Mouse (Mus musculus) kidney, postnatal 0 days (tissue): ENCODE results near the gene Nek9. TPM values are rescaled to one million over a fixed set of nuclear protein-coding genes. Genes with fewer than 3 reads are reported as not detected.

Experiments used
- ATAC-seq: fragments of 200-750 bp; cut with Nextera tagmentation; replicated peaks from 2 replicates; pipeline ENCODE4 v1.8.0; 2017; ENCODE audit warnings: low read depth, moderate number of reproducible peaks, moderate TSS enrichment, moderate library complexity; ENCODE audit not compliant: low FRiP score
- DNase-seq: peaks from one replicate; pipeline ENCODE4 v3.0.0-alpha.2; 2016; ENCODE audit warnings: low spot score
- H3K27ac ChIP-seq: fragments of 300-500 bp; sonication (generic); 2 replicates; pipeline ENCODE4 v1.5.1; 2014; ENCODE audit warnings: mild to moderate bottlenecking
- H3K27me3 ChIP-seq: fragments of 300-500 bp; sonication (generic); 2 replicates; pipeline ENCODE4 v1.6.1; 2014; ENCODE audit warnings: low read length, mixed read lengths; ENCODE audit not compliant: insufficient read depth
- H3K36me3 ChIP-seq: fragments of 300-500 bp; sonication (generic); 2 replicates; pipeline ENCODE4 v1.6.1; 2014; ENCODE audit warnings: low read length, mixed read lengths; ENCODE audit not compliant: insufficient read depth
- H3K4me1 ChIP-seq: fragments of 300-500 bp; sonication (generic); replicated peaks from 2 replicates; pipeline ENCODE4 v1.6.1; 2014; ENCODE audit warnings: antibody characterized with exemption, low read length, mixed read lengths; ENCODE audit not compliant: insufficient read depth
- H3K4me2 ChIP-seq: fragments of 300-500 bp; sonication (generic); 2 replicates; pipeline ENCODE4 v1.6.1; 2014; ENCODE audit warnings: mild to moderate bottlenecking, low read length, moderate library complexity, mixed read lengths
- H3K4me3 ChIP-seq: fragments of 300-500 bp; sonication (generic); replicated peaks from 2 replicates; pipeline ENCODE4 v1.5.1; 2014; ENCODE audit warnings: low read depth, low read length
- H3K9ac ChIP-seq: fragments of 300-500 bp; sonication (generic); 2 replicates; pipeline ENCODE4 v1.6.1; 2014; ENCODE audit warnings: low read depth, low read length
- H3K9me3 ChIP-seq: fragments of 300-500 bp; sonication (generic); replicated peaks from 2 replicates; pipeline ENCODE4 v1.6.1; 2016; ENCODE audit warnings: low read length, inconsistent platforms, mixed read lengths
- CTCF ChIP-seq: IDR thresholded peaks from 2 replicates; pipeline ENCODE4 v1.5.1; 2016; ENCODE audit warnings: antibody characterized with exemption, low read depth, mild to moderate bottlenecking, moderate library complexity
- WGBS: fragments of 180-500 bp; shearing (Covaris S2); extraction: QIAGEN DNeasy Blood & Tissue Kit; methylation state at CpG from one replicate; pipeline ENCODE4 v1.1.7; 2014; 5-methylcytosine and 5-hydroxymethylcytosine counted together
- polyA plus RNA-seq: library from polyadenylated mRNA; unstranded; fragments of >200 nt; fragmentation: Nextera tagmentation; extraction: Ambion mirVana; gene quantifications from 2 replicates; pipeline ENCODE4 v1.2.1, GENCODE M21; 2015

Gene Nek9
- polyA plus RNA-seq, 1 experiment from 2014 or later, result 16.4 TPM

GRCm38 (mm10) chr12:85380308-85380707, 41.1 kb upstream of the Nek9 start:
- TF ChIP-seq CTCF, result no peak
- Histone ChIP-seq H3K9me3 (no peaks in the 10 kb centered on the region), H3K9ac (no peak overlapping the region), H3K27ac (no peak overlapping the region), H3K27me3 (no peaks in the 10 kb centered on the region), H3K4me2 (no peak overlapping the region), H3K4me1 (no peaks in the 10 kb centered on the region), H3K4me3 (no peak overlapping the region), H3K36me3 (no peaks in the 10 kb centered on the region)
- WGBS, result 48% methylated on average over 1 of the region's 1 CpGs
- DNase-seq (no peak), ATAC-seq (no peak)

DNA sequence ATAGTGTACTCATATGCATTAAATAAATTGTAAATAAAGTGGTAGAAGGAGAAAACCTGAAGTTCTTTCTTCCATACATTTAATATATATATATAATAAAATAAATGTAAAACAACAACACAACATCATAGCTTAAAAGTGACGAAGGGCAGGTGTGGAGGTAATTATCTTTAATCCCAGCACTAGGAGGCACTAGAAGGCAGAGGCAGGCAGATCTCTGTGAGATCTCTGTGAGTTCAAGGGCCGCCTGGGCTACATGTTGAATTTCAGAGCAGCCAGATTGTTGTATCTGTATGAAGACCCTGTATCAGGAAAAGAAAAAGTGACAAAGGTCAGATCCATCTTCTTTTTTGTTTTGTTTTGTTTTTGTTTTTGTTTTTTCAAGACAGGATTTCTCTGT, 39.1 kb upstream of the Nek9 start:
- H3K27me3 ChIP-seq, result no peaks in the 10 kb centered on the region
- no peak for TF ChIP-seq CTCF
- H3K9ac ChIP-seq, result no peak overlapping the region
- no peaks in the 10 kb centered on the region for H3K9me3 ChIP-seq
- ATAC-seq, result no peak
- H3K27ac ChIP-seq, result no peak overlapping the region
- no peak overlapping the region for H3K4me2 ChIP-seq
- H3K4me1 ChIP-seq, result no peaks in the 10 kb centered on the region
- 90% methylated on average over 2 of the region's 2 CpGs for WGBS
- H3K4me3 ChIP-seq, result no peak overlapping the region
- H3K36me3 ChIP-seq, result no peaks in the 10 kb centered on the region
- no peak for DNase-seq

- H3K36me3 ChIP-seq, result no peaks in the 10 kb centered on the region
- H3K27me3 ChIP-seq, result no peaks in the 10 kb centered on the region
- WGBS, result under 1% methylated on average over 36 of the region's 37 CpGs
- peak within 1 kb of the TSS; percentile 85 for H3K4me3 ChIP-seq
- DNase-seq (peak; percentile 99), ATAC-seq (peak; percentile 93)
- H3K27ac ChIP-seq, result peak within 1 kb of the TSS; percentile 92
- H3K4me1 ChIP-seq, result peaks cover 10% of the 10 kb centered on the region
- TF ChIP-seq CTCF, result no peak; the same call in 1 of the 2 replicates
- no peaks in the 10 kb centered on the region for H3K9me3 ChIP-seq
- H3K9ac ChIP-seq, result peak within 1 kb of the TSS; percentile 94
- H3K4me2 ChIP-seq, result peak within 1 kb of the TSS; percentile 63
Measured at GRCm38 (mm10) chr12:85374561-85375272, 35.6 kb upstream of the Nek9 start, which contains the start of gene Tmed10. Tmed10 (minus strand) TSS chr12:85374847.

DNA sequence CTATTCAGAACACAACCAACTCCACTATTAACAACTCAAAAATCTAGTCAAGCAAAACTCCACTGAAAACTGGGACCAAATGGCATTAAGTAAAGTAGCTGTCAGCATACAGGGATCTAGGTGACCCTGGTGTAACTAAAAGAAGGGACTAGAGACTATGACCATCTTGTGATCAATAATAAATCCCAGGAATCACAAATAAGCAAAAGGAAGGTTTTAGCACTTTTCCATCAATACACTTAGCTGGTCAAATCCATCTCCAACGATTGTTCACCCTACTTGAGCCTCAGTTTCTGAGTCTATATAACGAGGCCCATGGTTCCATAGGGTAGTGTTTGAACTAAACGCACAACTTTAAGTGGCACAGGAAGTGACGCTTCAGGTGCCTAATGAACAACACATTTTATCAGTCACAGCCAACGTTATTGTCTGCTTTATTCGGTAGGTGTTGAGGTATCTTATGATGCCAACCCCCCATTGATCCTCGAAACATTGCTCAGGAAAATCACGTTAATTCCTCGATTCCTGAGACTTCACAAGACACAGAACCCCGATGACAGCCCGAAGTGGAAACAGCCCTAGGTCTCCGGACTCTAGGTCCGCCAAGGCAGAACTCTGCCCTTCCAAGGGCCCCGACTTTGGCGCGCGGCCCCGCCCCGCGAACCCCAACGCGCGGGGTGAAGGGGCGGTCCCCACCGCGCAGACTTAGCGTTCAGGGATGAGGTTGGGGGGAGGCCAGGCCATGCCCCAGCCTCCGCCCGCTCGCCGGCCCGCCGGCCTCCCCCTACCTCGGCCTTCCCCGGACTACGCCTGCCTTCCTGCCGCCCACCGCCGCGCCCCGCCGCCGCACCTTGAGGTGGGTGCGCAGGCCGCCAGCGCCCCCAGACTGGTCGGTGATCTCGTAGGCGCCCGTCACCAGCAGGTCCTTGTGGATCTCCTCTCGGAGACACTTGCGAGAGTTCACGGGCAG, 34.7 kb upstream of the Nek9 start:
- DNase-seq (peak; percentile 69), ATAC-seq (peak; percentile 62)
- Histone ChIP-seq H3K27ac (peak overlapping the region; percentile 92), H3K4me1 (peaks cover 10% of the 10 kb centered on the region), H3K4me3 (peak overlapping the region; percentile 85), H3K36me3 (no peaks in the 10 kb centered on the region), H3K4me2 (peak overlapping the region; percentile 63), H3K27me3 (no peaks in the 10 kb centered on the region), H3K9me3 (no peaks in the 10 kb centered on the region), H3K9ac (peak overlapping the region; percentile 94)
- TF ChIP-seq CTCF, result no peak
- WGBS, result under 1% methylated on average over 50 of the region's 53 CpGs

DNA sequence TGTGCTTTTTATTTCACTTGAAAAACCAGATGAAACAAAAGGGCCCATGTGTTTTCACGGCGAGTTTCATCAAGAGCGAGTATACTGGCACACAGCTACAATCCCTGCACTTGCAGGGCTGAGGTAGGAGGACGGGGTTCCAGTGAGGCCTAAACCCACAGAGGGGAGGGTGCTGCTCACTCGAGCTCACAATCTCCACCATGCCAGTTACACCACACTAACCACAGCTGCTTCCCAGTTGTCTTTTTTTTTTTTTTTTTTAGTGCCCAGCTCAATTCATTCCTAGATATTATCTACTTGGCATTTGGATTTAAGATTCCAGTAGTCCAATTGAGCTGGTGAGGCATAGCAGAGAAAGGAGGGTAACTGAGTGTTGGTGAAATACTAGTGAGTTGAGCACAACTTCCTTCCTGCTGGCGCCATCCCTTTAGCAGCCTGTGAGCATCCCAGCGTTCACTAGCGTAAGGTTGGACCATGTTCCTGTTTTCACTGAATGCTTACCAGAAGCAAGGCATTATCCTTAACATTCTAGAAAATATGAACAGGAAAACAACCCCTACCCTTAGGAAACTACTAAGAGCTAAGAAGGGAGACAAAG, 33.0 kb upstream of the Nek9 start:
- no peak for ATAC-seq
- Histone ChIP-seq H3K36me3 (no peaks in the 10 kb centered on the region), H3K9me3 (no peaks in the 10 kb centered on the region), H3K4me3 (no peak overlapping the region), H3K9ac (no peak overlapping the region), H3K27ac (peak overlapping the region; percentile 19; the same call in 1 of the 2 replicates), H3K27me3 (no peaks in the 10 kb centered on the region), H3K4me1 (peaks cover 10% of the 10 kb centered on the region), H3K4me2 (0 out of 2 replicates have a peak overlapping the region, but pooled peaks have one; percentile 14)
- 54% methylated on average over 8 of the region's 8 CpGs for WGBS
- no peak for TF ChIP-seq CTCF
- DNase-seq, result no peak
